ENCODE assay signal across 8 mouse cellular contexts in genomic region chr14:102805936-102806923, GRCm38 (mm10).
DNase-seq lines count a peak whose midpoint lies in the region; ATAC-seq lines count a peak whose summit lies in the region.

No protein-coding gene starts in this region.

- no peak overlapping the region for H3K4me3 ChIP-seq in forebrain, embryonic 11.5 days (ENCODE audit: low read depth, low read length)
- H3K4me3 ChIP-seq in forebrain, embryonic 13.5 days, result no peak overlapping the region
- peak overlapping the region; percentile 18; the same call in 1 of the 2 replicates for H3K4me3 ChIP-seq in heart, embryonic 13.5 days

- no peaks in the 10 kb centered on the region for H3K36me3 ChIP-seq in forebrain, embryonic 11.5 days (ENCODE audit: control insufficient read depth, insufficient read depth, low read length)
- H3K36me3 ChIP-seq in forebrain, embryonic 13.5 days (ENCODE audit: poor library complexity, severe bottlenecking), result no peaks in the 10 kb centered on the region
- H3K36me3 ChIP-seq in heart, embryonic 13.5 days, result no peaks in the 10 kb centered on the region

- H3K4me2 ChIP-seq in forebrain, embryonic 11.5 days (ENCODE audit: low read depth, low read length, severe bottlenecking), result no peak overlapping the region
- no peak overlapping the region for H3K4me2 ChIP-seq in forebrain, embryonic 13.5 days
- peak overlapping the region; percentile 50 for H3K4me2 ChIP-seq in heart, embryonic 13.5 days

- WGBS in forebrain, embryonic 11.5 days, result 67% methylated on average over 21 of the region's 21 CpGs
- 76% methylated on average over 21 of the region's 21 CpGs for WGBS in forebrain, embryonic 13.5 days
- WGBS in heart, embryonic 13.5 days, result 38% methylated on average over 21 of the region's 21 CpGs

- no peaks in the 10 kb centered on the region for H3K9me3 ChIP-seq in forebrain, embryonic 11.5 days (ENCODE audit: control insufficient read depth, low read length)
- H3K9me3 ChIP-seq in forebrain, embryonic 13.5 days (replicated peaks), result no peaks in the 10 kb centered on the region
- H3K9me3 ChIP-seq in heart, embryonic 13.5 days, result no peaks in the 10 kb centered on the region

- DNase-seq in forebrain, embryonic 11.5 days (ENCODE audit: low spot score), result no peak
- DNase-seq in B cell, adult 2 months, result peak; percentile 57 to 61
- peak; percentile 50 for DNase-seq in c-Kit-positive CD71-negative TER-119-negative erythroid progenitor cells, embryonic 14.5 days (ENCODE audit: low read depth)
- DNase-seq in layer of hippocampus, postnatal 14 days (ENCODE audit: low spot score in 2 of 2), result peak; percentile 28 to 52
- DNase-seq in urinary bladder, postnatal 14 days (ENCODE audit: low spot score), result no peak

- 0 out of 2 replicates have a peak, but pooled peaks have one; percentile 46 for ATAC-seq in forebrain, embryonic 11.5 days (replicated peaks; ENCODE audit: low FRiP score)
- ATAC-seq in forebrain, embryonic 13.5 days, result no peak
- ATAC-seq in heart, embryonic 13.5 days (ENCODE audit: extremely low read depth, insufficient number of reproducible peaks, low FRiP score, low TSS enrichment), result peak; percentile 42; the same call in 1 of the 2 replicates
- ATAC-seq in megakaryocyte-erythroid progenitor cell, adult 5-6 weeks (replicated peaks; ENCODE audit: low FRiP score, low TSS enrichment, poor library complexity, severe bottlenecking), result peak; percentile 78

- H3K27ac ChIP-seq in forebrain, embryonic 11.5 days (ENCODE audit: low read depth, low read length), result no peak overlapping the region
- no peak overlapping the region for H3K27ac ChIP-seq in forebrain, embryonic 13.5 days
- H3K27ac ChIP-seq in heart, embryonic 13.5 days (replicated peaks), result peak overlapping the region; percentile 73

- no peaks in the 10 kb centered on the region for H3K4me1 ChIP-seq in forebrain, embryonic 11.5 days (replicated peaks; ENCODE audit: control insufficient read depth, insufficient read depth, low read length)
- no peaks in the 10 kb centered on the region for H3K4me1 ChIP-seq in forebrain, embryonic 13.5 days
- peaks cover 19% of the 10 kb centered on the region for H3K4me1 ChIP-seq in heart, embryonic 13.5 days

- H3K9ac ChIP-seq in forebrain, embryonic 11.5 days (ENCODE audit: low read length), result no peak overlapping the region
- H3K9ac ChIP-seq in forebrain, embryonic 13.5 days, result no peak overlapping the region
- H3K9ac ChIP-seq in heart, embryonic 13.5 days, result 0 out of 2 replicates have a peak overlapping the region, but pooled peaks have one; percentile 14

- H3K27me3 ChIP-seq in forebrain, embryonic 11.5 days (ENCODE audit: control insufficient read depth, insufficient read depth, low read length), result no peaks in the 10 kb centered on the region
- no peaks in the 10 kb centered on the region for H3K27me3 ChIP-seq in forebrain, embryonic 13.5 days
- no peaks in the 10 kb centered on the region for H3K27me3 ChIP-seq in heart, embryonic 13.5 days (replicated peaks)

Comparison
In these comparisons a context has a peak if more than half of its experiments do, and no peak if none do; other contexts are left out.
1. DNase-seq: peak in B cell, adult 2 months (2 of 2), c-Kit-positive CD71-negative TER-119-negative erythroid progenitor cells, embryonic 14.5 days (single experiment) and layer of hippocampus, postnatal 14 days (2 of 2); none in forebrain, embryonic 11.5 days (single experiment) and urinary bladder, postnatal 14 days (single experiment).